Mouse (Mus musculus) heart, adult 2 months (tissue): Measurements from ENCODE around the gene Tmem198. TPM values are rescaled to one million over a fixed set of nuclear protein-coding genes. Genes with fewer than 3 reads are reported as not detected.

Source experiments
- DNase-seq, 2 experiments: peaks; one replicate each; pipeline ENCODE4 v3.0.0; 2021
- H3K27ac ChIP-seq: fragments of 200-600 bp; 2 replicates; pipeline ENCODE4 v1.8.1; 2022
- H3K27me3 ChIP-seq: fragments of 200-500 bp; 2 replicates; pipeline ENCODE4 v1.6.1; 2012; ENCODE audit warnings: mild to moderate bottlenecking, low read length, inconsistent platforms, mixed read lengths; ENCODE audit not compliant: control insufficient read depth, insufficient read depth
- H3K36me3 ChIP-seq: fragments of 200-500 bp; 2 replicates; pipeline ENCODE4 v1.6.1; 2012; ENCODE audit warnings: low read length, inconsistent platforms; ENCODE audit not compliant: control insufficient read depth, insufficient read depth
- H3K4me1 ChIP-seq: fragments of 200-500 bp; 2 replicates; pipeline ENCODE4 v1.6.1; 2011; ENCODE audit warnings: low read length; ENCODE audit not compliant: control insufficient read depth, insufficient read depth
- H3K4me3 ChIP-seq: fragments of 200-600 bp; 2 replicates; pipeline ENCODE4 v1.8.1; 2022
- H3K79me2 ChIP-seq: fragments of 200-500 bp; replicated peaks from 2 replicates; pipeline ENCODE4 v1.6.1; 2012; ENCODE audit warnings: mild to moderate bottlenecking, inconsistent platforms, low read length, moderate library complexity, mixed read lengths; ENCODE audit not compliant: control insufficient read depth, insufficient read depth
- H3K9ac ChIP-seq: fragments of 200-500 bp; 2 replicates; pipeline ENCODE4 v1.6.1; 2012; ENCODE audit warnings: low read depth, mild to moderate bottlenecking, control low read depth, inconsistent platforms, low read length, mixed read lengths
- CTCF ChIP-seq: fragments of 200-600 bp; IDR thresholded peaks from 2 replicates; pipeline ENCODE4 v1.8.1; 2022; ENCODE audit warnings: antibody characterized with exemption, mild to moderate bottlenecking, moderate library complexity
- EP300 ChIP-seq: fragments of 200-500 bp; IDR thresholded peaks from 2 replicates; pipeline ENCODE4 v1.6.1; 2011; ENCODE audit warnings: low read depth, low read length, control low read depth; ENCODE audit not compliant: insufficient read depth
- POLR2A ChIP-seq: fragments of 200-500 bp; IDR thresholded peaks from 2 replicates; pipeline ENCODE4 v1.6.1; 2011; ENCODE audit warnings: mild to moderate bottlenecking, low read depth, low read length, control low read depth; ENCODE audit not compliant: insufficient read depth
- WGBS: fragments of 180-500 bp; shearing (Covaris S2); methylation state at CpG from one replicate; pipeline ENCODE4 v1.1.7; 2018; 5-methylcytosine and 5-hydroxymethylcytosine counted together
- intact Hi-C: fragments of 180-260 bp; cut with DNase I; formaldehyde crosslinking; loops from one replicate; pipeline ENCODE4 v1.15.1; 2025
- polyA plus RNA-seq: library from polyadenylated mRNA; depleted of rRNA; stranded (reverse); fragments of >200 nt; gene quantifications from 2 replicates; pipeline ENCODE4 v1.2.3, GENCODE M21; 2012
- total RNA-seq, 2 experiments: library from RNA; stranded (reverse); gene quantifications; 2 replicates each; pipeline ENCODE4 v1.2.3; 2021

The Tmem198 gene
- total and polyA plus RNA-seq, 3 experiments = 0.21 to 0.66 (median 0.39) TPM

- 28% methylated on average over 5 of the region's 5 CpGs for WGBS
- H3K79me2 ChIP-seq = no peaks in the 10 kb centered on the region
- TF ChIP-seq POLR2A = no peak
- no peak for TF ChIP-seq EP300
- TF ChIP-seq CTCF = no peak
- H3K36me3 ChIP-seq = no peaks in the 10 kb centered on the region
- no peak overlapping the region for H3K4me3 ChIP-seq
- no peak for DNase-seq
- H3K4me1 ChIP-seq = peaks cover 4% of the 10 kb centered on the region; the same call in 1 of the 2 replicates
- intact Hi-C loops = no loop called here
- H3K27me3 ChIP-seq = no peaks in the 10 kb centered on the region
- H3K9ac ChIP-seq = no peak overlapping the region
- no peak overlapping the region for H3K27ac ChIP-seq
Observed at GRCm38 (mm10) chr1:75510154-75510553, 30.8 kb downstream of the Tmem198 start.

GRCm38 (mm10) chr1:75511437-75512210 lies 32.3 kb downstream of the Tmem198 start:
- Histone ChIP-seq H3K9ac (no peak overlapping the region), H3K27ac (no peak overlapping the region)

GRCm38 (mm10) chr1:75512550-75512949 lies 33.2 kb downstream of the Tmem198 start:
- Histone ChIP-seq H3K4me1 (peaks cover 4% of the 10 kb centered on the region; the same call in 1 of the 2 replicates), H3K27ac (no peak overlapping the region), H3K36me3 (no peaks in the 10 kb centered on the region), H3K9ac (no peak overlapping the region), H3K4me3 (no peak overlapping the region), H3K79me2 (no peaks in the 10 kb centered on the region), H3K27me3 (no peaks in the 10 kb centered on the region)
- TF ChIP-seq POLR2A (no peak), EP300 (no peak), CTCF (no peak)
- WGBS = 93% methylated on average over 3 of the region's 3 CpGs
- DNase-seq = no peak
- intact Hi-C loops = no loop called here

More at GRCm38 (mm10) chr1:75511437-75512210, 32.3 kb downstream of the Tmem198 start:
- WGBS = 58% methylated on average over 4 of the region's 4 CpGs
- Histone ChIP-seq H3K4me3 (no peak overlapping the region), H3K79me2 (no peaks in the 10 kb centered on the region), H3K4me1 (peaks cover 4% of the 10 kb centered on the region; the same call in 1 of the 2 replicates), H3K36me3 (no peaks in the 10 kb centered on the region), H3K27me3 (no peaks in the 10 kb centered on the region)
- TF ChIP-seq POLR2A (no peak), CTCF (no peak), EP300 (no peak)
- DNase-seq = no peak
- intact Hi-C loops = no loop called here

- intact Hi-C loops = no loop called here
- DNase-seq = no peak
- H3K79me2 ChIP-seq = no peaks in the 10 kb centered on the region
- H3K4me3 ChIP-seq = no peak overlapping the region
- TF ChIP-seq CTCF (no peak), POLR2A (no peak), EP300 (no peak)
- H3K36me3 ChIP-seq = no peaks in the 10 kb centered on the region
- WGBS = 39% methylated on average over 15 of the region's 15 CpGs
- H3K9ac ChIP-seq = no peak overlapping the region
- no peaks in the 10 kb centered on the region for H3K4me1 ChIP-seq
- no peaks in the 10 kb centered on the region for H3K27me3 ChIP-seq
- H3K27ac ChIP-seq = no peak overlapping the region
Observed at GRCm38 (mm10) chr1:75516703-75517380, 37.5 kb downstream of the Tmem198 start.

GRCm38 (mm10) chr1:75517984-75518383 lies 38.7 kb downstream of the Tmem198 start:
- Histone ChIP-seq H3K27me3 (no peaks in the 10 kb centered on the region), H3K4me1 (no peaks in the 10 kb centered on the region), H3K9ac (no peak overlapping the region), H3K36me3 (no peaks in the 10 kb centered on the region), H3K27ac (no peak overlapping the region), H3K4me3 (no peak overlapping the region), H3K79me2 (no peaks in the 10 kb centered on the region)
- 79% methylated on average over 4 of the region's 4 CpGs for WGBS
- intact Hi-C loops = no loop called here
- DNase-seq = no peak
- TF ChIP-seq POLR2A = no peak
- no peak for TF ChIP-seq EP300
- TF ChIP-seq CTCF = no peak

GRCm38 (mm10) chr1:75518427-75518826 lies 39.1 kb downstream of the Tmem198 start:
- H3K9ac ChIP-seq = no peak overlapping the region
- no peak for DNase-seq
- TF ChIP-seq CTCF = no peak
- TF ChIP-seq EP300 = no peak
- no peak for TF ChIP-seq POLR2A
- H3K36me3 ChIP-seq = no peaks in the 10 kb centered on the region
- 94% methylated on average over 4 of the region's 4 CpGs for WGBS
- no peaks in the 10 kb centered on the region for H3K27me3 ChIP-seq
- no peaks in the 10 kb centered on the region for H3K4me1 ChIP-seq
- H3K27ac ChIP-seq = no peak overlapping the region
- no peaks in the 10 kb centered on the region for H3K79me2 ChIP-seq
- intact Hi-C loops = no loop called here
- no peak overlapping the region for H3K4me3 ChIP-seq
